Mouse (Mus musculus): ENCODE measurements at regions not wholly inside any gene's neighbourhood (a gene's known extent, or its start where the extent isn't known, plus 50 kb on each side); places are given as distances from the start of the nearest gene placed in this dataset.

GRCm38 (mm10) chr3:130903329-130903728 lies 173.1 kb upstream of the Rpl34 start:
- TF ChIP-seq CTCF (IDR thresholded peaks at IDR 0.05; ENCODE audit: extremely low read depth, insufficient read length, insufficient replicate concordance, low read depth, low read length) (no peak), POLR2A (IDR thresholded peaks at IDR 0.05; ENCODE audit: low read depth, low read length) (no peak)
